Mouse (Mus musculus) neural tube, embryonic 10.5 days (tissue): Measurements from ENCODE around the gene 4930433I11Rik.
A peak's percentile ranks its signal among the peaks of the same experiment; 100 is the strongest.
"Not testable (repeated sequence)": the region's sequence is repeated elsewhere in the genome, so short reads cannot be mapped to it uniquely, and the experiment has no call there.

Experiments used
- DNase-seq: peaks from one replicate; pipeline ENCODE4 v3.0.0-alpha.2; 2017; ENCODE audit warnings: low spot score; ENCODE audit errors: extremely low spot score

Gene 4930433I11Rik

GRCm38 (mm10) chr7:40987243-40987642 is at the start of gene 4930433I11Rik:
4930433I11Rik (plus strand) TSS chr7:40987543.
- DNase-seq, result no peak

- DNase-seq, result no peak
Measured at GRCm38 (mm10) chr7:40939371-40939770, 48.0 kb upstream of the 4930433I11Rik start.

GRCm38 (mm10) chr7:40942233-40942935 is 45.0 kb upstream of the 4930433I11Rik start:
- DNase-seq, result peak; percentile 13

- not testable (repeated sequence) for DNase-seq
Measured at GRCm38 (mm10) chr7:41032419-41032818, 45.1 kb downstream of the 4930433I11Rik start, which contains the start of gene Gm4884. Gm4884 (plus strand) TSS chr7:41032719.

GRCm38 (mm10) chr7:41044058-41044457 is 56.7 kb downstream of the 4930433I11Rik start:
- not testable (repeated sequence) for DNase-seq
